Mouse (Mus musculus): Measurements from ENCODE around the gene C130050O18Rik.
"Not testable (repeated sequence)": the region's sequence is repeated elsewhere in the genome, so short reads cannot be mapped to it uniquely, and the experiment has no call there.

The C130050O18Rik gene

GRCm38 (mm10) chr5:139379771-139380384 is 25.2 kb upstream of the C130050O18Rik start:
- no peak for DNase-seq (ENCODE audit: low spot score)

GRCm38 (mm10) chr5:139380385-139381248 is 24.5 kb upstream of the C130050O18Rik start:
- DNase-seq (ENCODE audit: low spot score): peak; percentile 93

GRCm38 (mm10) chr5:139381586-139382513 is 23.2 kb upstream of the C130050O18Rik start:
- DNase-seq (ENCODE audit: low spot score): no peak

GRCm38 (mm10) chr5:139382760-139383159 is 22.3 kb upstream of the C130050O18Rik start:
- peak; percentile 34 for DNase-seq (ENCODE audit: low spot score)

- DNase-seq (ENCODE audit: low spot score): no peak
Observed at GRCm38 (mm10) chr5:139383234-139383633, 21.8 kb upstream of the C130050O18Rik start.

- no peak for DNase-seq (ENCODE audit: low spot score)
Observed at GRCm38 (mm10) chr5:139384531-139384930, 20.5 kb upstream of the C130050O18Rik start.

- DNase-seq (ENCODE audit: low spot score): no peak
Observed at GRCm38 (mm10) chr5:139386047-139386446, 19.0 kb upstream of the C130050O18Rik start.

- no peak for DNase-seq (ENCODE audit: low spot score)
Observed at GRCm38 (mm10) chr5:139387329-139388194, 17.5 kb upstream of the C130050O18Rik start.

- no peak for DNase-seq (ENCODE audit: low spot score)
Observed at GRCm38 (mm10) chr5:139388195-139388570, 16.9 kb upstream of the C130050O18Rik start.

- DNase-seq (ENCODE audit: low spot score): no peak
Observed at GRCm38 (mm10) chr5:139388694-139389675, 16.1 kb upstream of the C130050O18Rik start.

GRCm38 (mm10) chr5:139389676-139390061 is 15.4 kb upstream of the C130050O18Rik start:
- DNase-seq (ENCODE audit: low spot score): peak; percentile 52

- DNase-seq (ENCODE audit: low spot score): not testable (repeated sequence)
Observed at GRCm38 (mm10) chr5:139390324-139391119, 14.6 kb upstream of the C130050O18Rik start.

GRCm38 (mm10) chr5:139391309-139391990 is 13.6 kb upstream of the C130050O18Rik start:
- DNase-seq (ENCODE audit: low spot score): no peak

- DNase-seq (ENCODE audit: low spot score): no peak
Observed at GRCm38 (mm10) chr5:139392219-139393196, 12.6 kb upstream of the C130050O18Rik start.

- DNase-seq (ENCODE audit: low spot score): no peak
Observed at GRCm38 (mm10) chr5:139393197-139393588, 11.9 kb upstream of the C130050O18Rik start.

- no peak for DNase-seq (ENCODE audit: low spot score)
Observed at GRCm38 (mm10) chr5:139394399-139394798, 10.7 kb upstream of the C130050O18Rik start.

GRCm38 (mm10) chr5:139395528-139395927 is 9.6 kb upstream of the C130050O18Rik start:
- DNase-seq (ENCODE audit: low spot score): no peak

All from embryo, embryonic 10 days (tissue).